Mouse (Mus musculus): ENCODE measurements around the gene Sorl1.
A peak's percentile ranks its signal among the peaks of the same experiment; 100 is the strongest.

Gene Sorl1

DNA sequence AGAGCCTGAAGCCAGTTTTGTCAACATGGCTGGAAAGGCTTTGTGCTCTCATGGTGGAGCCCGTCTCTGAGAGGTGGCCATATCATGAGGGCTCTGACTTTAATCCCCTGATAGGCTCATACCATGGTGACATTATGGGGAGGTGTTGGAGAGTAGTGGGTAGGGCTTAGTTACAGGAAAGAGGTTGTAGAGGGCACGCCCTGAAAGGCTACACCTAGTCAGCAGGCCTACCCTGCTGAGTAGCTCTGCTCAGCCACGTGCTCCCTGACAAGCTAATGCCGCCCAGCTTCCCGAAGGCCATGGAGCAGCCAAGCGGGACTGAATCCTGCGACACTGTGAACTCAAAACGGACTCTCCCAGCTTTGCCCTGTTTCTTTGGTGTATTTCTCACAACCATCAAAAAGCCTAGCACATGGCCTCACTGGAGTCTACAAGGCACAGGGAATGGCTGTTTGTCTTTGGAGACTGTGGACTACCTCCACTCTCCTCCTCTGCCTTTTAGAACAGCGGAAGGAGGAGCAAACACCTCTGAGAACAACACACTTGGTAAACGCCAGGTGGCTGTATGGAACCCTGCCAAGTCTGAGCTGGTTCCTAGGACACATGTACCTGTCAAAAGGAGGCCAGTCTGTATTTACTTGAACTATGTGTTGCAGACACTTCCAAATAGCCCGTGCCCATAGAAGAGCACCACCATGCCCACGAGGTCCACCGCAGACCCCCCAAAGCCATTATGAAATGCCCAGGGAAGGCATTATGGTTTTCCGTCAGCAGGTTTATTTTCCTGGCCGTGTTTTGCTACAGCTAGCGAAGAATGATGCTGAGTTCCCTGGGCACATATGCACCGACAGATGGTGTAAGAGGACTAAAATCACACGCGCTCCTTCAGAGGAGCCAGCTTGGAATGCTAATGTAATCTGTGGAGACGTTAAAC is 69.5 kb downstream of the Sorl1 start:
- DNase-seq (ENCODE audit: low read depth, low spot score): peak; percentile 97

- peak; percentile 71 for DNase-seq (ENCODE audit: low read depth, low spot score)
Measured at GRCm38 (mm10) chr9:42053591-42054190, 70.4 kb downstream of the Sorl1 start.

DNA sequence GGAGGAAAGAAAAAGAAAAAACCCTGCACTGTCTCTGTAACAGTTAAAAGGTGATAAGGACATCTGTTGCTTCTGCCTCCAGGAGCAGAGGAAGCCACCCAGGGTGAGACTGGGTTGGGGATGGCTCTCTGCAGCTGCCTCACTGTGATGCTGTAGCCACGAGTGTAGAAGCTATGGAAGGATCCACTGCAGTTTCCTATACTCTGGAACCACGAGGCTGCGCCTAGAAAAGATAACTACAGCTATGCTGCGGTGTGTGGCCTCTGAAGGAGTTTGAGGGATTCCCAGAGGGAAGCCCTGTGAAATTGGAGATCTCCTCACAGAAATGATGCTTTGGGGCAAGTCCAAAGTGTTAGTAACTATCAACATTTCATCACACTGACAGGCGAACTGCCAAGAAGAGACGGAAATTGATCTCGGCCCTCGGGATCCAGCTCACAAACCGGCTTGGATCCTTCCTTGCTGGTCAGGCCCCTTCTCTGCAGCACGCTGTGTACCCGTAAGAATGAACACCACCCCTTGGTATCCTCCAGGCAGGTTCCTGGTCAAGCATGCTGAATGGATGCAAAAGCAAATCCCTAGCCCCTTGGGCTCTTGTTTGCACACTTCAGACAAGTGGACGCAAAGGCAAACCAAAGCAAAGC is 71.3 kb downstream of the Sorl1 start:
- DNase-seq (ENCODE audit: low read depth, low spot score): no peak

GRCm38 (mm10) chr9:42048542-42048941 is 75.6 kb downstream of the Sorl1 start:
- no peak for DNase-seq (ENCODE audit: low read depth, low spot score)

DNA sequence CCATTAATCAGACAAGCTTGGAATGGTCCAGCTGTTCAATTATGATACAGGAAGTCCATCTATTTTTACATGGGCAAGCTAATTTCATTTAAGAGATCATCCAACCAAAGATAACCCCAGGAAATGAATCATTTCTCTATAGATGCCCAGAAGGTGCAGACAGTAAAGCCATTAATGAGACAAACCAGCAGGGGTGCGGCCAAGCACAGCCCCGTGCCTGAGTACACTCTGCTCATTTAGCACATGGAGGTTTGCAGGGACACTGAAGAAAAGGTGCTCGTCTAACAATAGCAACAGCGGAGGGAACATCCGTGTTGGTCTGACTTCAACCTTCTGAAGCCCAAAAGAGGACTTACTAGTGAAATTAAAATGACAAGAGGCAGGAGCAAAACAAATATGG is 76.3 kb downstream of the Sorl1 start:
- peak; percentile 66 for DNase-seq (ENCODE audit: low read depth, low spot score)

GRCm38 (mm10) chr9:42046248-42046647 is 77.8 kb downstream of the Sorl1 start:
- DNase-seq (ENCODE audit: low read depth, low spot score): no peak

DNA sequence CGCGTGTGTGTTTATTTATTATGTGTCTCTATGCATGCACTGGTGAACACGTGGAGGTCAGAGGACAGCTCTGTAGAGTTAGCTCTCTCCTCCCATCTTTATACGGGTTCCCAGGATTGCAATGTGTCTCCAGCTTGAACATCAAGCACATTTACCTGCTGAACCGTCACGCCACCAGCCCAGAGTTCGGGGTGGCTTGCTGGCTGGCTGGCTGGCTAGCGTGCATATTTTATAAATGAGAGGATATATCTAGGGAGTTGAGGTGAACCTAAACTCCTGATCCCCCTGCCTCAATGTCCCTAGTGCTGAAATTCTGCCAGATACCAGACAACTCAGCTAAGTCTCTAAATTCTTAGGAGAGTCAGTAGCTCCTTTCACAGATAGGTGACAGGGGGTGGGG is 79.4 kb downstream of the Sorl1 start:
- no peak for DNase-seq (ENCODE audit: low read depth, low spot score)

DNA sequence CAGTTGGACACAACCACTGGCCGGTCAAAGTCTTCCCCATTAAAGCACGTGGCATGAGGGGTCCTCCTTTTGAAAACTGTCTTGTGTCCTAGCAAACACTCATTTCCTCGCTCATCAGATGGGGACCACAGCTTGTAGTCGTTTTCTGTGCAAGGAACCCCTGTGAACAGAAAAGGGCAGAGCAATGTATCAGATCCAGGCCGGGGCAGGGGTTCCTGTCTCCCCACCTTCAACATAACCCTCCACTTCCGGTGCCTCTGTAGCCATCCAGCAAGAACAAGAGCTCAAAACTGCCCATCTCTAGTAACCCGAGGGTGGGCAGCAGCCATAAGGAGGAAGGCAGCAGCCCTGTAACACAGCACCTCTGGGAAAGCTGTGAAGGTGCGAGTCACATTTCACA is 80.2 kb downstream of the Sorl1 start:
- no peak for DNase-seq (ENCODE audit: low read depth, low spot score)

GRCm38 (mm10) chr9:42039000-42039992 is 84.8 kb downstream of the Sorl1 start:
- DNase-seq (ENCODE audit: low read depth, low spot score): peak; percentile 95

- DNase-seq (ENCODE audit: low read depth, low spot score): no peak
Measured at GRCm38 (mm10) chr9:42036885-42037284, 87.2 kb downstream of the Sorl1 start.

DNA sequence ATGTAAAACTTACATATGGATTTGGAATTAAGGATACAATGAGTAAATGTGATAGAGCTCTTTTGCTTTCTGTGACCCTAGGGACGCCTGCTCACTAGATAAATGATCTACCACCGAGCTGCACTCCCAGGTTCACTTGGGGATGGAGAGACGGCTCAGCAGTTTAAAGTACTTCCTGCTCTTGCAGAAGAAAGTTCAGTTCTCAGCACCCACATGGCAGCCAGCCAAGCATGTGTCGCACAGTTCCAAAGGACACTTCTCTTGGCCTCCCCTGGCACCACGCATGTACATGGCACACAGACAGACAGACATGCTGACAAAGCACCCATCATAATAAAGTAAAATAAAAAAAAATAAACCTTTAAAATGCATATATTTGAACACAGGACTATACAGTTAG is 88.1 kb downstream of the Sorl1 start:
- DNase-seq (ENCODE audit: low read depth, low spot score): no peak

DNA sequence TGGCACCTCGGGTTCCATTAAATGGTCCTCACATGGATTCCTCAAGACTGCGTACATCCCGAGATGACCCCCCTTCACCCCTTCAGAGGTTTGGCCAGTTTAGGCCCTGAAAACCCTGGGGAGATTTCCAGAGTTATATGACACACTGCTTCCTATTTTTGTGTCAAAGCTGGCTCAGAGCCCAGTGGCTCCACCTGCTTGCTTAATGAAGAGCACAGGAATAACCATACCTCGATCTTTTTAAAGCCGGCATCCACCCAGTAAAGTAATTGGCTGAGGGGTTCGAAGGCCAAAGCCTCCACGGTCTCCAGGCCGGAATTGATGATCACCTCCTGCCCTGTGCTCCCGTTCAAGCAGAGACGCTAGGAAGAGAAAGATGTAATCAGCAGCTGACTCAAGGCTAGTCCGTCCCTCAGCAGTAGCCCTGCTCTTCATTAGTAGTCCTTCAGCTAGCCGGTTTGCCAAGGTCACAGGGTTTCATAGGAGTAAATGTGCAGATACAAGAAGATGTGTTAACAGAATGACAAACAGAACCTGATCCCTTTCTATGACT is 88.8 kb downstream of the Sorl1 start:
- peak; percentile 95 for DNase-seq (ENCODE audit: low read depth, low spot score)

DNA sequence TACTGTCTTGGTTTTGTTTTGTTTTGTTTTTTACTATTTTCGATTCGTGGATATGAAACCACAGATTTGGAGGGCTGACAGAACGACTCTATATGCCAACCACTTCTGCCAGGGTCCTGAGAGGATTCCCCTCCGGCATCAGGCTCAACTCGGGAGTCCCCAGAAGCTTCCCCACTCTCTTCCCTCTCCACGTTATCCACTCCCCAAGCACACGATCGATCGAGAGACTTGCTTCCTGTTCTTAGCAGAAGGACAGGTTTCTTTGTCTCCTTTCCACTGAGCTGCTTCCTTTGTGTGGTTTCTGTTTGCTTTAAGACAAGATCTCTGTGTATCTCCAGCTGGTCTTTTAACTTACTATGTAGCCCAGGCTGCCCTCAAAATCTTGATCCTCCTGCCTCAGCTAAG is 90.0 kb downstream of the Sorl1 start:
- DNase-seq (ENCODE audit: low read depth, low spot score): no peak

DNA sequence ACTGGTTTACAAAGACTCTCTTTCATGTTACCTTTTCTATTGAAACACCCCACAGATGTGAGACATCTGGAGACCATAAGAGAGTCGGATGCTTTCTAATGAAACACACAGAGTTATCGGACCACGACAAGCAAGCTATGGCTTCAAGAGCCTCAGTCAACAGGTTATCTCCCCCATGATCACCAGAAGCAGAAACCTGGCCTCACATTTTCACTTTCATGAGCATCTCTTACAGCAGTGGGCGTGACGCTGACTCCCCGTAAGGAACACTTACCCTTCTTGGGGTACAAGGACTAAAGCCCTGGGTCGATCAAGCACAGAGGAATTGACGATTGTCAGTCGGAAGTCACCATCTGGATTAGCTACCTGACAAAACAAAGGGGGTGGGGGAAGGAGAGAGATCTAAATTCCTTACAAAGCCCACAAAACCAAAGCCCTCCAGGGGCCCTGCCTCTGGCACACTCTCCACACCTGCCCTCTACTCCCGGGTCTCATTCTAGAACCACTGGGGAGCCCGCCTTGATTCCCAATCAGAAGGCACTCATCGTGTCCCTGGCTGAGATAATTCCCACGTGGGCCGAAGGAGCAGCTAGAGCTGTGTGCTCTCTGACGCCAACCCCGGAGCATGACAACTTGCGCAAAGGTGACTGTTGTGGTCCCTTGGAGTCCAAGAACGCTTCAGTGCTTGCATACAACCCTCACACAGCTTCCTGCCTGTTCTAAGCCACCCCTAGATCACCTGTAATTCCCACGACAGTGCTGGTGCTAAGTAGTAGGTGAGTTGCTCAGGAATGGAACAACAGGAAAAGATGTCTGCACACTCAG is 90.6 kb downstream of the Sorl1 start:
- no peak for DNase-seq (ENCODE audit: low read depth, low spot score)

GRCm38 (mm10) chr9:42032419-42032818 is 91.7 kb downstream of the Sorl1 start:
- DNase-seq (ENCODE audit: low read depth, low spot score): no peak

- no peak for DNase-seq (ENCODE audit: low read depth, low spot score)
Measured at GRCm38 (mm10) chr9:42028807-42029206, 95.3 kb downstream of the Sorl1 start.

- no peak for DNase-seq (ENCODE audit: low read depth, low spot score)
Measured at GRCm38 (mm10) chr9:42024257-42024656, 99.8 kb downstream of the Sorl1 start.

GRCm38 (mm10) chr9:42023383-42023782 is 100.7 kb downstream of the Sorl1 start:
- DNase-seq (ENCODE audit: low read depth, low spot score): no peak

- DNase-seq (ENCODE audit: low read depth, low spot score): no peak
Measured at GRCm38 (mm10) chr9:42022318-42022717, 101.8 kb downstream of the Sorl1 start.

All from brain, adult 2 months (tissue).